Mouse (Mus musculus): ENCODE data around the gene Cry2.
"Not testable (repeated sequence)": the region's sequence is repeated elsewhere in the genome, so short reads cannot be mapped to it uniquely, and the experiment has no call there.

The Cry2 gene

DNA sequence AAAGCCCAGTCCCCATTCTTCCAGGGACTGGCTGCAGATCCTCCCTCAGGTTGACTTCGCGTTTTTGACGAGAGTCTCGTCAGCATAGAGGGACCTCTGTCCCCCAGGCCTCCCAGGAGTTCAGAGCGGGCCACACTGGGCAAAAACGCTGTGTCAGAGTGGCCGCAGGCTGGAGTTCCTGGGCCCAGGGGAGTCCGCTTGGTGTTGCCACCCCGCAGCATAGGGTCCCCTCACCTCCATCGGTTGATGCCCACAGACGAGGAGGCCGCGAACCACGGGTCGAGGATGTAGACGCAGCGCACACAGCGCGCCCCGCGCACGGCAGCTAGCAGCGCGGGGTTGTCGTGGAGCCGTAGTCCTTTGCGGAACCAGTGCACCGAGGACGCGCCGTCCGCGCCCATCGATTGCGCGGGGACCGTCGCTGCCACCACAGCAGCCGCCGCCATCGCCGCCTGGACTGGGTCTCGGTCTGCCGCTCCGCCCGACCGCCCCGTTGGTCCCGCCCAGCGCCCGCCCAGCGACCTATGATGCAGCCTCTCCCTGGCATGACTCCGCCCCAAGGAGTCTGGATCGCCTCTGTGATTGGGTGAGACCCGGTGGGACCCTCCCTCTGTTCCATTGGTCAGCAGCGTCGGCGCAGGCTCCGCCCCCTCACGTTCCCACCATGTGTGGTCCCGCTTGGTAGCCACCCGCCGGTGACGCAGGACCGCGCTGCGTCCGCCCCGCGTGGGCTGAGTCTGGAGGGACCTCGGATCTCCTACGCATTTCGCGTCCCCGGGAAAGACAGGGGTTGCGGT lies at the start of gene Cry2:
Cry2 (minus strand) TSS at position 466 of the 797 bp plus-strand sequence.
- peak; percentile 99 for DNase-seq (ENCODE audit: low read depth, low spot score)

DNA sequence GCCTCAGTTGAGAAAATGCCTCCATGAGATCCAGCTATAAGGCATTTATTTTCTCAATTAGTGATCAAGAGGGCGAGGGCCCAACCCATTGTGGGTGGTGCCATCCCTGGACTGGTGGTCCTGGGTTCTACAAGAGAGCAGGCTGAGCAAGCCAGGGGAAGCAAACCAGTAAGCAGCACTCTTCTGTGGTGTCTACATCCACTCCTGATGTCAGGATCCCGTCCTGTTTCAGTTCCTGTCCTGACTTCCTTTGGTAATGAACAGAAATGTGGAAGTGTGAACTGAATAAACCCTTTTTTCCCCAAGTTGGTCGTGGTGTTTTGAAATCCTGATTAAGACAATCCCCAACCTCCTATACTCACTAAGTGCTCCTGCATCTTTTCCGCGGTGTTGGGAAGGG lies 49.7 kb upstream of the Cry2 start:
- no peak for DNase-seq (ENCODE audit: low read depth, low spot score)

DNA sequence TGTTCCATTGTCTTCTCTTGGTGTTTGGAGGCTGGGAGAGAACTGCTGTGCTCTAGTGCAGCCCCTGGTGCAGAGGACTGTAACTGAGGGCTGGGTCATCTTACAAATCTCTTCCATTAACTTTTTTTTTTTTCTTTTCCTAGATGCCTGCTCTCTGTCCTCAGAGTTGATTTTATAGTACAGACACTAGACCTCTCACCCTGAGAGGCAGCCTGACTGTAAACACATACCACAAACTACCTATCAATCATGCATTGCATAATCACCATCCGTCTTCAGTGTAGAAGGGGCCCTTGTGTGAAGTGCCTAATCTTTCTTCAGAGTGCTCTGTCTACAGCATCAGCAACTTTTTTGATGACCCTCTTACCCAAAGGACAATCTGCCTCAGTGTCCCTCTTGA lies 48.7 kb upstream of the Cry2 start:
- no peak for DNase-seq (ENCODE audit: low read depth, low spot score)

GRCm38 (mm10) chr2:92478313-92478688 lies 44.5 kb upstream of the Cry2 start:
- no peak for DNase-seq (ENCODE audit: low read depth, low spot score)

GRCm38 (mm10) chr2:92477672-92478312 lies 43.9 kb upstream of the Cry2 start:
- no peak for DNase-seq (ENCODE audit: low read depth, low spot score)

GRCm38 (mm10) chr2:92476580-92476979 lies 42.7 kb upstream of the Cry2 start:
- DNase-seq (ENCODE audit: low read depth, low spot score): not testable (repeated sequence)

DNA sequence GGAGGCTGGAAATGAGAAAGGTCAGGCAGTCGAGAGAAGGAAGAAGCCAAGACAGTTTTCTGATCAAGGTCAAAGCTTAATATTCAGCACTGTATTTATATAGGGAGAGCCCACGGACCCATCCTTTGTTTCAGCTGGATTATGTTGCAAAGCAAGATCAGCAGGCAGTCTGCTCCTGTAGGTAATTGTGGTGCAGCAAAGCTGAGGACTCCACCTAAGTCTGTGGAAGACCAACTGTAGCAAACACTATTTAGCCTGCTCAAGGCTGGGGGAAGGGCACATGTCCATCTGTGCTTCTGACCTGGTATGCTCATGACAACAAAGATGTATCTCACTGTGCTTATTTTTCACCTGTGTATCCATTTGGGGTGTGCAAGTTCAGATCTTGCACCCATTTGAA lies 41.9 kb upstream of the Cry2 start:
- DNase-seq (ENCODE audit: low read depth, low spot score): no peak

DNA sequence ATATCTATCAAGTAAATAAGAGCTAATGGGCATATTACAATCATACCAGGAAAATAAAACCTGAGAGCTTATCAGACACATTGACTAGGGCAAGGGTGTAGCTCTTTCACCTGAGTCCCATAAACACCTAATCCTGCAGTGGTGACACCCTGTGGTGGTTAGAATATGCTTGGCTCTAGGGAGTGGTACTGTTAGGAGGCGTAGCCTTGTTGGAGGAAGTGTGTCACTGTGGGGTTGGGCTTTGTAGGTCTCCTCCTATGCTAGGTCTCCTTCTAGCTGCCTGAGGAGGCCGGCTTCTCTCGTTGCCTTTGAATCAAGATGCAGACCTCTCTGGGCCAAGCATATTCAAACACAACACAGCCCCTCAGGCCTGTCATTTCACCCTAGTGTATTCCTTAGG lies 41.1 kb upstream of the Cry2 start:
- no peak for DNase-seq (ENCODE audit: low read depth, low spot score)

DNA sequence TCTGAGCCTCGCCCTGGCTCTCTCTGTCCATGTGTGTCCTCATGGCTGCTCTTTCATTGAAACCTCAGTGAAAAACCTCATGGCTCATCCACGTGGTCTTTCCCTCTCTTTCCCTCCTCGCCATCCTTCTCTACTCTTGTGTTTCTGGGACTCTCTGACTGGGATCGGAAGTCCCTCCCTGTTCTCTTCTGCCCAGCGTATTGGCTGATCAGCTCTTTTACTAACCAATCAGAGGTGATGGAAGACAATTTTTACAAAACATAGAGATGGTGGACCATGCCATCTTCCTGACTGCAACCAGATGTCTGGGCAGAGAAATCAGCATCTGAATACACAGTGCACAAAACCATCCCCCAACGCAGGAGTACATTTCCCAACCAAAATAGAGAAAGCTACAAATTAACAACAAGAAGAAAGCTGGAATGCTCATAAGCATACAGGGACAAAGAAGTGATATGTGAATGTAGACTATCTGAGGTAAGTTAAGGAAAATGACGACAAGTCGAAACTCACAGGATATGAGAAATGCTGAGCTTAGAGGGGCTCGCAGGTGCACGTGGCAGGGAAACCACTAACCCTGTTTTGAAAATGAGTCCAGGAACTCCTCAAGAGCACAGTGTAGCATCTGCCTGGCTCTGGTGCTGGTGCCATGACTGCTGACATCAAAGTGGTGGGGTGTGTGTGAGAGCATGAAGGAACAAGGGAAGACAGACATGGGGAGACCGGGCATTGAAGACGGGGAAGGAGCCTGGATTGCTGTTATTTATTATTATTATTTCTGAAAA lies 38.2 kb upstream of the Cry2 start:
- DNase-seq (ENCODE audit: low read depth, low spot score): no peak

- no peak for DNase-seq (ENCODE audit: low read depth, low spot score)
Measured at GRCm38 (mm10) chr2:92464690-92465089, 30.8 kb upstream of the Cry2 start.

- DNase-seq (ENCODE audit: low read depth, low spot score): no peak
Measured at GRCm38 (mm10) chr2:92461215-92461614, 27.4 kb upstream of the Cry2 start.

- no peak for DNase-seq (ENCODE audit: low read depth, low spot score)
Measured at GRCm38 (mm10) chr2:92459921-92460707, 26.3 kb upstream of the Cry2 start, which contains the start of gene Slc35c1. Gene Slc35c1 (minus strand): TSS chr2:92460538.

- peak; percentile 78 for DNase-seq (ENCODE audit: low read depth, low spot score)
Measured at GRCm38 (mm10) chr2:92459141-92459920, 25.5 kb upstream of the Cry2 start.

DNA sequence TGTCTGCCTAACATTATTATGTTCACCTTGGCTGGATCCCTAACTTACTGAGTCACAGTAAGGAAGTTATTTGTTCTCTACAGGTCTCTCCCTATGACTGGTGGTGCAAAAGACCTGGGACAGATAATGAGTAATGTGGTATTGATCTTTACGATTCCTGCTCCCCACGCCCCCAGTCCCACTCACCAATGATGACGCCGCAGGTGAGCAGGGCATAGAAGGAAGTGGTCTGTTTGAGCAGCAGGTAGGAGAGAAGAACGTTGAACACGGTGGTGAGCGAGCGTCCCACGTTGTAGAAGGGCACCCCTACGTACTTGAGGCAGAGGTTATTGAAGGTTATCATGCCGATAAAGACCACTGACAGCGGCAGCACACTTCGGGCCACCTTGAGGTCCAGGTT lies 24.6 kb upstream of the Cry2 start:
- DNase-seq (ENCODE audit: low read depth, low spot score): no peak

GRCm38 (mm10) chr2:92456970-92457530 lies 23.2 kb upstream of the Cry2 start:
- no peak for DNase-seq (ENCODE audit: low read depth, low spot score)

- no peak for DNase-seq (ENCODE audit: low read depth, low spot score)
Measured at GRCm38 (mm10) chr2:92455704-92456103, 21.9 kb upstream of the Cry2 start.

GRCm38 (mm10) chr2:92454166-92454565 lies 20.3 kb upstream of the Cry2 start:
- no peak for DNase-seq (ENCODE audit: low read depth, low spot score)

DNA sequence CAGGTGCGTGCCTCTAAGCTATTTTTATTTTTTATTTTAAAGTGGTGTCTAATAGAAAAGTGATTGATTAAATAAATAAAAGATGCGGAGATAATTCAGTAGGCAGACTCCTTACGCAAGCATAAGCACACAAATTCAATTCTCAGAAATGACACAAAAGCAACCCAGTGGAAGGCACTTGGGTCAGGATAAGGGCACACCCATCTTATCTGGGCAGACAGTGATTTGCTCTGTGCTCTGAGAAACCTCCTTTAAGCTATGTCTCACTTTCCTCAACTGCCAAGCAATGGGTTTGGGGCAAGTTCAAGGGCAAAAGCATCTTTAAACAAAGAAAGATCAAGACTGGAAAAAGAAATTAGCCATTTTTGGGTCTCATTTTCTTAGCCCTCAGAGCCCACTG lies 17.3 kb upstream of the Cry2 start:
- DNase-seq (ENCODE audit: low read depth, low spot score): no peak

DNA sequence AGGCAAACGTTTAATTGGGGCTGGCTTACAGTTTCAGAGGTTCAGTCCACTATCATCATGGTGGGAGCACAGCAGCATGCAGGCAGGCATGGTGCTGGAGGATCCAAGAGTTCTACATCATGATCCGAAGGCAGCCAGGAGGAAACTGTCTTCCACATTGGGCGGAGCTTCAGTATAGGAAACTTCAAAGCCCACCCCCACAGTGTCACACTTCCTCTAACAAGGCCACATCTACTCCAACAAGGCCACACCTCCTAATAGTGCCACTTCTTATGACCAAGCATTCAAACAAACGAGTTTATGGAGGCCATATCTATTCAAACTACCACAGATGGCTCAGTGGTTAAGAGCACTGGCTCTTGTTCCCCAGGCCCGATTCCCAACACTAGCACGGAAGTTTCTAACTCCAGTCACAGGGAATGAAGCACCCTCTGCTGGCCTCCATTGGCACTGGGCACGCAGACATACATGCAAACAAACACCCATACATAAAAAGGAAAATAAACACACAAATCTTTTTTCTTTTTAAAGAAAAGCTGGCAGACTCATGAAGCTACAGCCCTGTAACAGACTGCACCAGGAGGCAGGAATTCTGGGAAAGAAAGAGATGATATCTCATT lies 13.4 kb upstream of the Cry2 start:
- no peak for DNase-seq (ENCODE audit: low read depth, low spot score)

DNA sequence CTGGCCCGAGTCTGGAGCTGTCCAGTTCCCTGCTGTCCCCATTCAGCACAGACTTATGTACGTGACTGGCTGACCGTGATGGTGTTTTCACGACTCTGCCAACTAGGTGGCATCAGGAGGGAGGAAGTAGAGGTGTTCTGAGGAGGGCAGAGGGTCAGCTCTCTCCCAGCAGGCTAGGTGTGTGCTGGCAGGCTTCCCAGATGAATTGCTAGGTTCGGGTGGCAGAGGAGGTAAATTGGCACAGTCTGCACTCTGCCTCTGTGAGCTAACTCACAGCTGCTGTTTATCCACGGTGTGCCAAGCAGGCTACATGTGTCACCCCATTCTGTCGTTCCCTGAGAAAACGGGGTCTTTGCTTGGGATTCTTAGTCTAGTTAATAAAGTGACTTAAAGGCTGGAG lies 12.8 kb upstream of the Cry2 start:
- no peak for DNase-seq (ENCODE audit: low read depth, low spot score)
